Mouse (Mus musculus) myocyte (in vitro differentiated cells): ENCODE measurements around the gene Arhgap33.

Experiments used
- CEBPB ChIP-seq: IDR thresholded peaks from 2 replicates; pipeline ENCODE4 v1.6.1; 2011; ENCODE audit warnings: mild to moderate bottlenecking, moderate library complexity; ENCODE audit not compliant: poor library complexity, insufficient read depth, severe bottlenecking
- E2F4 ChIP-seq: IDR thresholded peaks from one replicate; pipeline ENCODE4 v1.6.1; 2011; ENCODE audit warnings: mild to moderate bottlenecking, control low read depth, moderate library complexity; ENCODE audit not compliant: insufficient read depth
- MAX ChIP-seq: IDR thresholded peaks from one replicate; pipeline ENCODE4 v1.6.1; 2011; ENCODE audit warnings: low read depth, mild to moderate bottlenecking, control low read depth
- MYOG ChIP-seq, 3 experiments: IDR thresholded peaks; one replicate each; pipeline ENCODE4 v1.6.1; 2011; ENCODE audit warnings: control low read depth in 2 of 3, low read depth in 2 of 3, mild to moderate bottlenecking in 2 of 3; ENCODE audit not compliant: insufficient read length in 2 of 3, control insufficient read depth in 1 of 3, insufficient read depth in 1 of 3
- POLR2A ChIP-seq: IDR thresholded peaks from one replicate; pipeline ENCODE4 v1.6.1; 2011; ENCODE audit warnings: low read depth, mild to moderate bottlenecking, control low read depth, moderate library complexity; ENCODE audit not compliant: insufficient read length
- POLR2AphosphoS2 ChIP-seq: IDR thresholded peaks from one replicate; pipeline ENCODE4 v1.6.1; 2011; ENCODE audit warnings: low read depth, control low read depth; ENCODE audit not compliant: insufficient read length
- REST ChIP-seq: IDR thresholded peaks from one replicate; pipeline ENCODE4 v1.6.1; 2011; ENCODE audit warnings: mild to moderate bottlenecking, control low read depth, moderate library complexity; ENCODE audit not compliant: insufficient read depth, insufficient read length
- TCF12 ChIP-seq: IDR thresholded peaks from one replicate; pipeline ENCODE4 v1.6.1; 2011; ENCODE audit warnings: mild to moderate bottlenecking, control low read depth; ENCODE audit not compliant: poor library complexity, insufficient read depth, severe bottlenecking
- TCF3 ChIP-seq: IDR thresholded peaks from one replicate; pipeline ENCODE4 v1.6.1; 2011; ENCODE audit warnings: low read depth, control low read depth; ENCODE audit not compliant: insufficient read length
- USF1 ChIP-seq: IDR thresholded peaks from one replicate; pipeline ENCODE4 v1.6.1; 2011; ENCODE audit warnings: low read depth, mild to moderate bottlenecking, control low read depth, moderate library complexity

GRCm38 (mm10) chr7:30492765-30493164 lies 42.1 kb downstream of the Arhgap33 start:
- no peak for TF ChIP-seq POLR2AphosphoS2
- no peak for TF ChIP-seq CEBPB
- TF ChIP-seq MAX, result no peak
- no peak for TF ChIP-seq POLR2A
- no peak for TF ChIP-seq MYOG (IDR thresholded peaks at IDR 0.05; ENCODE audit: control insufficient read depth in 1 of 3, insufficient read depth in 1 of 3, insufficient read length in 2 of 3, low read depth in 2 of 3)
- TF ChIP-seq USF1, result no peak
- no peak for TF ChIP-seq REST
- TF ChIP-seq TCF12, result no peak
- no peak for TF ChIP-seq TCF3
- TF ChIP-seq E2F4, result no peak
